Mouse (Mus musculus) kidney, postnatal 36 days (tissue): Measurements from ENCODE around the gene Bpifc.
"Not testable (repeated sequence)": the region's sequence is repeated elsewhere in the genome, so short reads cannot be mapped to it uniquely, and the experiment has no call there.

Source experiments
- DNase-seq, 2 experiments: peaks; one replicate each; pipeline ENCODE4 v3.0.0; 2021 to 2022; ENCODE audit warnings: mixed read lengths in 2 of 2

Gene Bpifc

DNA sequence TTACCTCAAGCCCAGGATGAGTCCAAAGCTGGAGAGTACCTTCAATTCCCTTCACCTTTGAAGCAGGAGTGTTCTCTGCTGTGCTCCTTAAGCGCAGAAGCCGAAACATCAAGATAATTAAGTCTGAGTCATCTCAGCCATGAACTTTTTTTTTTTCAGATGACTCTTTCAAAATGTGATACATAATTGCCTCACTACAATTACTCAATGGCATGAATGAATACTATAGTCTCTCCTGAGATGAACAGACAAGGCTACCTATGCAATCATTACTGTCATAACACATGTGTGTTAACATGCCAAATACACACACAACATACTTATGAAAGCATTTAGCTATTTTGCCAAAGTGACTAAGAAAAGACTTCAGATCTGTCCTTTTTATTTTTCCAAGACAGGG, at the start of gene Bpifc:
Bpifc (minus strand) TSS at position 115 of the 400 bp plus-strand sequence.
- no peak for DNase-seq

DNA sequence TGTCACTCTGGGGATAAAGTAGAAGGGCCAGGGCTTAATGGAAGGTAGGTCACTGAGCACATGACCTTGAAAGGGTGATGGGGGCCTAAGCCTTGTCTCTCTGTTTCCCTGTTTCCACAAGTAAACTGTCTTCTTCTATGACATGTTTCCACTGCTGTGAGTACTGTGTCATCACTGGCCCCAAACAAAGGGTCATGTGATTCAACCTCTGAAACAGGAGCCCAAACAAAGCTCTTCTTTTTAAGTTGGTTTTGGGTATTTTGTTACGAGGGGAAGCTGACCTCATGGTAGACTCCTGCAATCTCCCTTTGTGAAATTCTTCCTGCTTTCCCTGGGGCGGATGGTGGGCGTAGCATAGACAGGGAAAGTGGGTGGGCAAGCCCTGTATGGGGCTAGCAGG, 48.6 kb upstream of the Bpifc start:
- DNase-seq = no peak

DNA sequence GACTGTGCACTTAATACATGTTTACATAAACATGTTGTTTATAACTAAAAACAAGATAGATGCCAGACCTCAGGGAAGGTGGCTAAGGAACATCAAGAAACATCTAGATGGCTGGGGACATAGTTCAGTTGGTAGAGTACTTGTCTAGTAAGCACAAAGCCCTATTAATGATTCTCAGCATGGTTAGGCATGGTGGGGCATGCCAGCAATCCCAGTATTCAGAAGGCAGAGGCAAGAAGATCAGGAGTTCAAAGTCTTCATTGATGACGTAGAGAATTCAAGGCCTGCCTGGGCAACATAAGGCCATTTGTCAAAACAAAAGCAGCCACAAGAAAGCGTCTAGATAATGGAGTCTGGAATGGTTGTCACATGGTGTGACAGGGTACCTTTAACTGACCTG, 46.0 kb upstream of the Bpifc start:
- DNase-seq = peak; percentile 65 to 90

DNA sequence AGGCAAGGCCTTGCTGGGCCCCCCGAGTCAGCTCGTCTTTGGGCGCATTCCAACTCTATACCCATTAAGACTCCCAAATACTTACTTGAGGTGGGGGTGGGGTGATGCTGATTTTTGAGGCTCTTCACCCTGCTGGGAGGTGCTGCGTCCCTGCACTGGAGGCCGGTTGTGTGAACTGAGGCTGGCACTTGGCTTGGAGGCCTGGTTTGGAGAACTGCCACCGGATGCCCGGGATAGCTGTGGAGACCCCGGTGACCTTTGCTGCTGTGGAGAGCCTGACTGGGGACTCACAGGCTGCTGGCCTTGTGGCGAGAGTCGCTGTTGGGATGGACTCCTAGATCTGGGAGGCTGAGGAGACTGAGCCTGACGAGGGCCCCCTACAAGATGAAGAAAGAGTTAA, 45.6 kb upstream of the Bpifc start:
- DNase-seq = peak; percentile 81 to 83

DNA sequence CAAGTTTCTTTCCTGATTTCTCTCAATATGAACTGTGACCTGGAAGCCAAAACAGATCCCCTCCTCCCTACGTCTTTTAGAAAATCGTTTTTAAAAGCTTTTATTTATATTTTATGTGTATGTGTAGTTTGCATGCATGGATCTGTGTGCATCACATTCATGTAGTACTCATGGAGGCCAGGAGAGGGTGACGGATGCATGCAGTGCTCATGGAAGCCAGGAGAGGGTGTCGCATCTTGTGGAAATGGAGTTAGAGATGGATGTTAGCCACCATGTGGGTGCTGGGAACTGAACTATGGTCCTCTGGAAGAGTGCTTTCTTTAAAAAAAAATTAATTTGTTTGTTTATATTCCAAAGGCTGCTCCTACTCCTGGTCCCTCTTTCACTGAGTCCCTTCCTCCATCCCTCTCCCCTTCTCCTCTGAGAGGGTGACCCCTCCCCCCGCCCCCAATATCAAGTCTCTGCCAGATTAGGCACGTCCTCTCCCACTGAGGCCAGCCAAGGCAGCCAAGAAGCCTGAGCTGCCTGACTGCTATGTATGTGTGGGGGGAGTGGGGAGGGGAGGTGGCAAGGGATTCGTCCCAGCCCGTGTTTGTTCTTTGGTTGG, 44.7 kb upstream of the Bpifc start:
- no peak for DNase-seq

DNA sequence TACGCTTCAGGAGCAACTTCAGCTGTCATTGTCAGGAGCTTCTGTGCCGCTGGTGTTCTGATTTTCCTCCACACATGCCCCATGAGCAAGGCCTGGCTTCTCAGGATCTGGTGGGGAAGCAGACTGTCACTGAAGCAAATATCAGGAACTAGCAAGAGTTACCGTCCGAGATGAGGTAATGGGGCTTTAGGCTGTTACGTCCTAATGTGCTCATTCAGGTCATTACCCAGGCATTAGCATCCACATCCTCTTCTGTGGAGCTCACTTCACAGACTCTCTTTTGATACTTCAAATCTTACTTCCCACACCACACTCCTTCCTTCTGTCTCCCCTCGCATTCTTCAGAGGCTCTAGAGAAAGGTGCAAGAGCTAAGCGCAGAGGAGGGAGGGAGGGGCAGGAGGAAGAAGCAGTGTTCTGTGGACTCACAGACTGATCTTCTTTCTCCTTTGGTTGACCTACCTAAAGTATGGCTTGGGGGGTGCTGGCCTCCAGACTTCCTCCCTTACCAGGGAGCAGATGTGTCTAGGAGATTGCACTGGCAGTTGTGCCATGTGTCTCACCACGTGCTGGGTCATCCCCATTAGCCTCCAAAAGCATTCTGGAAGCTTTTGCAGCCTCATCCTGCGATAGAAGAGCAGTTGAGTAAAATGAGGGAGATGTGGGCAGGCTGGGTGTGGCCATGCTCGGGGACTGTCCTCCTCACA, 41.3 kb upstream of the Bpifc start:
- DNase-seq = no peak

DNA sequence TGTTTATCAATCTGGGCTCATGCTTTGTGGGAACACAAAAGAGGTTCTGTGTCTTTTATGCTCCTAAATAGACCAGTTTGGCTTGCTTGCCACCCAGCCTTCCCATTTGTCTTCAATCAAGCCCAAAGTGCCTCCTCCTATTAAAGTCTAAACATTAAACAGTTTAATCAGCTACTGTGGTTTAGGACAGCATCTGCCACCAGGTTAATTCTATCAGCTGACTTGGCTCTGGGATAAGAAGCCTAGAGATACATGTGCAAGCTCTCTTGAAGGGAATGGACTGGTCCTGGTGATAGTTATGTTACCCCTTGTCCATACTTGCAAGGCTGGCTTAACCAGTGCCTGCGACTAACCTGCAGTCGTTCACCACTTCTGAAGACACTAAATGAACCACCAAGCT, 38.8 kb upstream of the Bpifc start:
- peak in 1 of 2 experiments; percentile 54 for DNase-seq

DNA sequence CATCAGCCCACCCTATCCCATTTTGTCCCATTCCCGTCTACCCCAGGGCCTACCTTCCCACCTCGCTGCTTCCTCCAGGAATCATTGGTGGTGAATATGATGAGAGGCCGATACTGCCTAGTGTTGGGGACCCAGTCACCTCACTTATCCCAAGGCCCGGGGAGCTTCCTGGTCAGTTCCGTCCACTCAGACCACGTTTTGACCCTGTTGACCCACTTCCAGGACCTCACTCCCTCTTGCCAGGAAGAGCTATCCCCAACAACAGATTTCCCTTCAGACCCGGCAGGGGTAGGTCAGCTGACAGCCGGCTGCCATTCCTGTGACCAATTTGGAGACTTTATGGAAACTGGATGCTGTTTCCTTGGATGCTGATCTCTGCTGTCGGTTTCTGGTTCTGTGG, 36.1 kb upstream of the Bpifc start:
- DNase-seq = no peak

DNA sequence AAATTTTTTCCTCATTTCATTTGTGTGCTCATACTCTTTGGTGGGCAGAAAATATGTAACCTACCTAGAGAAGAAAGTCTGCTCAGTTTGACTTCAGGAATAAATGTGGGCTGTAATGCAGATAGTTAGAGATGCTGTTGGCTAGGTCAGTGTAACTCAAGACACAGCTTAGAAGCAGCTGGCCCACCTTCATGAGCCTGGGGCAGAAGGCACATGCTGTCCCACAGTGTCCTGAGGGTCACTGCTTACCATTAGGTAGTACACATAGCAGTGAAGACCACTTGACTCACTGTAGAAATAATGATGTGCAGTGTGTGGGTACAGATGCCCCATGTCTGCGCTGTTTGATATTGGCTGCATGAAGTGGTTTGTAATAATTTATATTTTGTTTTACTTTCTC, 34.7 kb upstream of the Bpifc start:
- no peak for DNase-seq

DNA sequence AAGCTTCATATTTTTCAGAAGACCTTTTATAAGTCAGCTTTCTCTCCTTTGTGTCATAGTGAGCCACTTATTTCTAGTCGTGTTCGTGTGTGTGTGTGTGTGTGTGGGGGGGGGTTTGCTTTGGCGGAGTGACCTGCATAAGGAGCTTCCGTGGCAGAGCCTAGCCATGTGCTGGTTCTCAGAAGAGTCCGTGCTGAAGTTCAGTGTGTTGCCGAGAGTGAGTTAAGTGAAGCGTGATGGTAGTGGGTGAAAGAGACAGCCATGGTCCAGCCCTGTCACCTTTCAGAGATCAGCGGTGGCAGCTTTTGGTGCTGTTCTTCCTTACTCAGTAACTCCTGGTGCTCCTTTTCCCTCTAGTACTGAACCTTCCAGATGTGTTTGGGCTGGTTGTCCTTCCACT, 32.4 kb upstream of the Bpifc start:
- DNase-seq = peak; percentile 47 to 64

DNA sequence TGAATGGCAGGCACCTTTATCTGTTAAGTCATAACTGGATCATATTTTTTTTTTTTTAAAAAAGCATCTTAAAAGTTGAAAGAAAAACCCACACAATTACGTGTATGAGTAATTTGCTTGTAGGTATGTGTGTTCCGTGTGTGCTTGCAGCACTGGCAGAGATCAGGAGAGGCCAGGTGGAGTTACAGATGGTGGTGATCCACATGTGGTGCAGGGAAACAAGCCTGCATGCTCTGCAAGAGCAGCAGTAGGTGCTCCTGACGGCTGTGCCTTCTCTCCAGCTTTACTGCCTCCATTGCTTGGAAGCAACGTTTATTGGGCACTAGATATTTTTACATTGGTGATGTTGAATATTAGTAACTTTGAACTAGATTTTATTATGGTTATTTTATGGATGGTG, 32.0 kb upstream of the Bpifc start:
- no peak for DNase-seq

DNA sequence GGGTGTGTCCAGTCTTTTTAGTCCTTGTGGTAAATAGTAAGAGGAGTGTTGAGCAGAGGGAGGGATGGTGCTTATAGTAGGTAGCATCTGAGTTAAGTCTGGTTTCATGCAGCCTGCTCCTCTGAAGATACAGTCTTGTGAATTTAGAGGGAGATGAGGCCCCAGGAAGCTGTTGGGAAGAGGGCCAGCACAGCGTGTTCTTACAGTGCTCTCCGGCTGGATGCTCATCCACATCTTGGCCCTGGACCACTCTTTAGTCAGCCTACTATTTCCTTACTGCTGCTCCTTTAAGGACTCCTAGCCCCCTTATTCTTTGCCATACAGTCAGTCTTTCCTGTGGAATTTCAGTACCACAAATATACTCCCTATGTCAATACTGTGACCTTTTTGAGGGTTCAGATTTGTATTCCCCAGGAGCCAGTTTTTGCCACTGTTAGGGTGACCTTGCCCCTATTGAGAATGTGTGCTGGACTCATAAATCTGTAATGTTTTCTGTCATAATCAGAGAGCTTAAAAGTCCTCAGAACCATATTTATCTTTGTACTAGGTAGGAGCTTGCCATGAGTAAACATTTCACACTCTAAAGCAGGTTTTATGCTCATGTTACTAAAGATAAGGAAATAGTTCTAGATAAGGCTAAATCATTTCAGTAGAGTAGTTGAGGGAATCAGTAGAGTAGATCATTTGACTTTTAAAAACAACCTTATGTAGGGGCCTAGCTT, 22.5 kb upstream of the Bpifc start:
- no peak for DNase-seq

DNA sequence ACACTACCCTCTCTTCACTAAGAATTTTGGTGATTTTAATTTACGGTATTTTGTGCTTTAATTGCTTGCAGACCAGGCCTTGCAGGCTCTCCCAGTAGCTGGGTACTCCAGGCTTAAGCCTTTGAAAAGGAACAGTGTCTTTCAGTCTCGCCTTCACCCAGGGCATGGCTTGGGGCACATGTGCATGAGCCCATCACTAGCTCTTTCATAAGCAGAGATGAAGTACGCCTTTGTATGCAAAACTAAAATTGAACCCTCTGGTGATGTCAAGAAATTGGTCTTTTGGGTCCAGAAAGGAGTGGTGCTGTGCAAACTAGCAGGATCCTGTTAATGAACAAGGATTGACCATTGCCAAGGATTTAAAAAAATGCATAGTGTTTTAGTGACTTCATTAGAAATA, 20.8 kb upstream of the Bpifc start:
- DNase-seq = no peak

DNA sequence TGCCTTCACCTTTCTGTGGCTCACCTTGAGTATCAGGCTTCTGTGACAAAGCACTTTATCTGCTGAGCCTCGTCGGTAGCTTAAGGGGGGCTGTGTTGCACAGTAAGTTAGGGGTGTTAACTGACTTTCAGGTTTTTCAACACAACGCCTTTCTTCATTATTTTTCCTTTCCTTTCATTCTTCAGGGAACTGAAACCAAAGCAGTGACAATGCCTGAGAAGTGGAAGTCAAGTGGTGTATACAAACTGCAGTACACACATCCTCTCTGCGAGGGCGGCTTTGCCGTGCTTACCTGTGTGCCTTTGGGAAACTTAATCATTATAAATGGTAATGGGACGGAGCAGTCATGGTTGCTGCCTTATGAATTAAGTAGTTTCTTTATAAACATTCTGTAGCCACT, 19.0 kb upstream of the Bpifc start:
- no peak for DNase-seq

DNA sequence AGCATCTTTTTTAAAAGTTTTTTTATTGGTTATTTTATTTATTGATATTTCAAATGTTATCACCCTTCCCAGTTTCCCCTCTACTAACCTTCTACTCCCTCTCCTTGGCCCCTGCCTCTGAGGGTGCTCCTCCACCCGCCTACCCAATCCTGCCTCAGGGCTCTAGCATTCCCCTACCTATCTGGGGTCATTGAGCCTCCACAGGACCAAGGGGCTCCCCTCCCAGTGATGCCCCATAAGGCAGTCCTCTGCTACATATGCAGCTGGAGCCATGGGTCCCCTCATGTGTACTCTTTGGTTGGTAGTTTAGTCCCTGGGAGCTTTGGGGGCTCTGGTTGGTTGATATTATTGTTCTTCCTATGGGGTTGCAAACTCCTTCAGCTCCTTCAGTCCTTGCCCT, 15.1 kb upstream of the Bpifc start:
- not testable (repeated sequence) for DNase-seq

DNA sequence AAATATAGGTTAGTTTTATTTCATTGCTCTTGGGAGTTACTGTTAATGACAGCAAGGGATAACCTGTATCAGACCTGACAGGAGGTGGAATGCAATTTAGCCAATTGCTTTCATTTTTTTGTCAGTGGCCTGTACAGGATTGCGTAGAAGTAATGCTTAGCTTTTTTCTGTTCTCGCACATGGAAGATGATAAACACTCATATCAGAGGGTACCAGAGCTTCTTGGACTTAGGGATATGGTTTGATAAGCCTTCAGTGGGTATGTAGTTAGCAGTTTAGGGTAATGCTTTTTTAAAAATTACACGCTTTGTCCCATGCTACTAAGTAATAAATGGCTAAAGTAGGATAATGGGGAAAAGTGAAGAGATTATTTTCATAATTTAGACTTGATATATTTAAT, 14.7 kb upstream of the Bpifc start:
- DNase-seq = no peak

DNA sequence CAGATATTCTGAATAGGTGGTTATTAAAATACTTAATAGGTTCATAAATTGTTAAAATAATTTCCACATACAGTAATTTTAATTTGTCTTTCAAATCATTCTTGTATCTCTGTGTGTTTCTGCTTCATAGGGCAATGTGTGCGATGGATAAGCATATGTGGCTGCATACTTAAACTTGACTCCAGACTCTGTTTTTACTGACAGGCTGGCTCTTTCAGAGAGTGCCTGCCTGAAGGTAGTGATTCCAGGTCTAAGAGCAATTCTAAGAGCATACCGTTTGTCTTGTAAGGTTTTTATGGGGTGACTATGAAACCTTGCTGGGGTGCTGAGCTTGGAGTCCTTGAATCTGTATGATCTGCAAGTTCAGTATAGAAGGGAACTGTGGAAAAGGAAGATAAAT, 14.2 kb upstream of the Bpifc start:
- no peak for DNase-seq

DNA sequence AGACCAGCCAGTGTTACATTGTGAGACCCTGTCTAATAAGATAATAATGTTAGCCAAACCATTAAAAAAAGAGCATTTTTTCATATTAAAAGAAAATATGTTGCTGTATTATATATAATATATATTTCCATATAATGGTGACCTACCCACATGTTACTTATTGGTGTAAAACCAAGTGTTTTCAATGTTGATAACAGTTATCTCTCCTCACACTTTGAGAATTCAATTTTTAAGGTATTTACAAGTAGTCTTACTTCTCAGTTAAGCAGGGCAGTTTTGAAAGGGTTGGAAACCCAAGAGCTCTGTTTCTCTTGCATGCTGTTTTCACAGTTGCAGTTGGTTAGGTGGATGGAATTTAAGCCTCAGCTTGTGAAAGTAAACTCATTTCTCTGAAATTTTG, 11.5 kb upstream of the Bpifc start:
- no peak for DNase-seq

DNA sequence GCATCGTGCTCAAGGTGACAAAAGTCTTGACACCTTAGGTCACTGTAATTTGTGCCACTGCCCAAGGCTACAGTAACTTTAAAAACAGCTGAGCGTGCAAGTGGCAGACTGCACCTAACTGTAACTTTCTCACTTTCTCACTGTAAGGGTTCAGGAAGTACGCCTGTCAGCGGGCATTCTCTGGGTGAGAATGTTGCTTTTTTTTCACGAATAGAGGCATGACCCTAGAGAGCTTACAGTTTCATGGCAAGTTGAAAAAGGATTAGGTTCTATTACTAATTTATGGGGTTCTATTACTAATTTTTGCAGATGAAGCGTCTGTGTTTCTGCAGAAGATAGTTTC, 10.8 kb upstream of the Bpifc start:
- DNase-seq = no peak

DNA sequence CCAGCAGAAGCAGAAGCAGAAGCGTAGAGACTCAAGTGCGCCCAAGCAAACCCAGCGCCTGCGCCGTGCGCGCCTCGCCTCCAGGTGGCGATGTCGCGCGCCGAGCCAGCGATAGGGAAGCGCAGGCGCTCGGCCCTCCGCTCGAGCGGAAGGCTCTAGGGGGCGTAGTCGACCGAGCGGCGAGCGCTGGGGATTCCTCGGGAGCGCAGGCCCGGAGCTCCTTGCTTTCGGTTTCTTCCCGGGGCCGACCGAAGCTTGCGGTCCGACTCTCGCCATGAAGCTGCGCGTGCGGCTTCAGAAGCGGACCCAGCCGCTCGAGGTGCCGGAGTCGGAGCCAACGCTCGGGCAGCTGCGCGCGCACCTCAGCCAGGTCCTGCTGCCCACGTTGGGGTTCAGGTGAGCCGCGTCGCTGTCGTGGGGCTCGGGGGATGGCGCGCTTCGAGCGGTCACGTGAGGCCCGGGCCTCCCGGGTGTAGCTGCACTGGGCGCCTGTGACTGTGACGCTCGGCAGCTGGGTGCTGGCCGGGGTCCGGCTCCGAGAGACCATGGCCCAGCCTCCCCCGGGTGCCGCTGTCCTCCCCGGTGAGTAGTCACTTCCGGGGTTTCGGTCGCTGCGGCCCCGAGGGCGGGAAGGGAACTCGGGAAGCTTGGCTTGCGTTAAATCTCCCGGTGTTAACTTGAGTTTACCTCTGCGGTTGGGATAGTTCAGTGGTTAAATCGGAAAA, 10.2 kb upstream of the Bpifc start, which contains the start of gene Fbxo7:
Fbxo7 (plus strand) TSS at position 224 of the 725 bp plus-strand sequence.
- DNase-seq = peak; percentile 91 to 95

DNA sequence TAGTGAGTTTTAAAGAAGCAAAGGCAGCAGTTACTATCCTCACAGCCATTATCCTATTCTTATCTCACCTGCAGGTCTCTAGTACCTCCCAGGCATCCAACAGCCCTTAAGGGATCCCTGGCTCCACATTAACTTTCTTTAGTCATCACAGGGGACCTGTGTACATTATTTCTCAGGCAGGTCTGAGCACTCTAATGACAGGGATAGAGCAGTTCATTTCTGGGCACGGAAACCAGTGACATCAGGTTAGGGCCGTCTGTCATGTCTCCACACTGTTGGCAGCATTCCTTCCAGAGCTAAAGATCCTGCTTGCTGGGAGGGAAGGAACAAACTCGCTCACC, 9.7 kb upstream of the Bpifc start:
- DNase-seq = no peak

DNA sequence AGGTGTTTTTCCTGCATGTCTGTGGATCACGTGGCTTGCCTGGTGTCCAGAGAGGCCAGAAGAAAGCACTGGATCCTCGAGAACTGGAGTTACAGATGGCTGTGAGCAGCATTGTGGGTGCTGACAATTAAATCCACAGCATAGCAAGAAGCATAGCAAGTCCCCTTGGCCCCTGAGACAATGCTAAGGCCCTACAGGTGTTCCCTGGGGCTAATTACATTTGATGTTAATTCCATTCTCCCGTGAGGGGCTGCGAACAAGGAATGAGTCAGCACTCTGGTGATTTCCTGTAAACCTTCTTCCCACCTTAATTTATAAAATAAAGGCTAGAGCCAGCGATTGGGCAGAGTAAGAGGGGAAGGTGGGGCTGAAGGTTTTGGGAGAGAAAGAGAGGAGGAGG, 7.1 kb upstream of the Bpifc start:
- no peak for DNase-seq

DNA sequence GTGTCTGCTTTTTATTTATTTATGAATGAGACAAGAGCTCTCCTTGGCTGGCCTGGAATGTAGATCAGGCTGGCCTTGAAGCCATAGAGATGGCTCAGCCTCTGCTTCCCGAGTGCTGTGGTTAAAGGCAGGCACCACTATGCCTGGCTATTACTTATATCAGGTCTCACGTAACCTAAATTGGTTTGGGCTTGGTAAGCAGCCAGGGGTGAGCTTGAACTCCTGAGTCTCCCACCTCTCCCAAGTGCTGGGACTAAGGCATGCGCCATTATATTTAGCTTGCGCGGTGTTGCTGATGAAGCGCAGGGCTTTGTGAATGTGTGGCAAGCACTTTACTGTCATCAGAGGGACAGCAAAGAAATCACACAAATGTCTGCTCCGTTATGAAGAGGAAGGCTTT, 6.1 kb upstream of the Bpifc start:
- no peak for DNase-seq

DNA sequence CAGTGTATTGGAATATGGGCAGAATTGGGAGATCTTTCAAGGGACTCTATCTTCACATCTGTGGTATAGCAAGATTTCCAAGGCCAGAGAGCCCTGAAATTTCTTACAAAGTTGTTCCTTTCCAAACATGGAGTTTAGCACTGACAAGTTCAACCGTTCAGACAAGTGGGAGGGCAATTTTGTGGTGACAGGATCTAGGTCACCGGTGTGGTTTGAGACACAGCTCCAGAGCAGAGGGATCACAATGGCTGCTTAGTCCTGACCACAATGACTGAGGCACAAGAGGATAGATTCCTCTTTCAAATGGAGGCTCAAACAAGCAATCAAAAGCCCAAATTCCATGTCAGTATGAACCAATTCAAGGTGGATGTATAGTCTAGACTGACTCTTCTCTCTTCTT, 523 bp downstream of the Bpifc start:
- DNase-seq = no peak
